Mouse (Mus musculus) small intestine, adult 2 months (tissue): Measurements from ENCODE around the gene Cfap161. TPM values are rescaled to one million over a fixed set of nuclear protein-coding genes. Genes with fewer than 3 reads are reported as not detected.

Experiments
- H3K27ac ChIP-seq: fragments of 200-500 bp; 2 replicates; pipeline ENCODE4 v1.5.1; 2012; ENCODE audit warnings: low read depth, low read length, control low read depth, inconsistent platforms; ENCODE audit not compliant: insufficient read depth
- H3K27me3 ChIP-seq: fragments of 200-500 bp; 2 replicates; pipeline ENCODE4 v1.6.1; 2012; ENCODE audit warnings: mild to moderate bottlenecking, moderate library complexity, low read length, inconsistent platforms; ENCODE audit not compliant: control insufficient read depth, insufficient read depth
- H3K36me3 ChIP-seq: fragments of 200-500 bp; 2 replicates; pipeline ENCODE4 v1.6.1; 2012; ENCODE audit warnings: mild to moderate bottlenecking, low read length, control low read depth, inconsistent platforms; ENCODE audit not compliant: control insufficient read depth, insufficient read depth
- H3K4me1 ChIP-seq: fragments of 200-500 bp; 2 replicates; pipeline ENCODE4 v1.6.1; 2012; ENCODE audit warnings: low read length, inconsistent platforms, mixed read lengths; ENCODE audit not compliant: control insufficient read depth, insufficient read depth, insufficient read length
- H3K4me3 ChIP-seq: fragments of 200-500 bp; 2 replicates; pipeline ENCODE4 v1.5.1; 2012; ENCODE audit warnings: low read depth, mild to moderate bottlenecking, control low read depth, inconsistent platforms, low read length, moderate library complexity
- CTCF ChIP-seq: fragments of 200-500 bp; IDR thresholded peaks from 2 replicates; pipeline ENCODE4 v1.5.1; 2012; ENCODE audit warnings: low read depth, mild to moderate bottlenecking, control low read depth, inconsistent platforms, low read length, moderate library complexity, mixed read lengths; ENCODE audit not compliant: insufficient replicate concordance, insufficient read length; ENCODE audit errors: extremely low read depth
- POLR2A ChIP-seq: fragments of 200-500 bp; IDR thresholded peaks from 2 replicates; pipeline ENCODE4 v1.6.1; 2012; ENCODE audit warnings: low read depth, mild to moderate bottlenecking, control low read depth, inconsistent platforms, low read length, moderate library complexity
- WGBS: fragments of 180-500 bp; shearing (Covaris S2); methylation state at CpG from one replicate; pipeline ENCODE4 v1.1.7; 2018; 5-methylcytosine and 5-hydroxymethylcytosine counted together
- polyA plus RNA-seq: library from polyadenylated mRNA; depleted of rRNA; stranded (reverse); fragments of >200 nt; gene quantifications from 2 replicates; pipeline ENCODE4 v1.2.3, GENCODE M21; 2012; rRNA removed

The Cfap161 gene
- polyA plus RNA-seq, 1 experiment = not detected

DNA sequence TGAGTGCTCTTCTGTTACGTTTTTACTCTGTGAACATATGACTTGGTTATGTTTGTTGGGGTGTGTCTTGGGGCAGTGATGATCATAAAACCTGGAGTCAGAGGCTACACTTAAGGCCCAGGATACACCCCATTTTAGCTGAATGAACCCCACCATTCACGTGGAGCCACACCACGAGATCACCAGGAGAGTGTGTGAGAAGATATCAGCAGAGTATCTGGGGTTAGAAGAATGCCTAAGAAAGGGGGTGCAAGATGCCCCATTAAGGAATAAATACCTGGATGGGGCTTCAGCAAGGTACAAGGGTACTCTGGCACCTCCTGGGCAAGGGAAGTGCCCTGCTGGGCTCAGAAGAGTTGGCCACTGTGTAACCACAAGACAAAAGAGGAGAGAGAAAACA, 60.4 kb downstream of the Cfap161 start:
- WGBS = 58% methylated on average over 3 of the region's 3 CpGs
- Histone ChIP-seq H3K4me3 (no peak overlapping the region), H3K36me3 (no peaks in the 10 kb centered on the region)

DNA sequence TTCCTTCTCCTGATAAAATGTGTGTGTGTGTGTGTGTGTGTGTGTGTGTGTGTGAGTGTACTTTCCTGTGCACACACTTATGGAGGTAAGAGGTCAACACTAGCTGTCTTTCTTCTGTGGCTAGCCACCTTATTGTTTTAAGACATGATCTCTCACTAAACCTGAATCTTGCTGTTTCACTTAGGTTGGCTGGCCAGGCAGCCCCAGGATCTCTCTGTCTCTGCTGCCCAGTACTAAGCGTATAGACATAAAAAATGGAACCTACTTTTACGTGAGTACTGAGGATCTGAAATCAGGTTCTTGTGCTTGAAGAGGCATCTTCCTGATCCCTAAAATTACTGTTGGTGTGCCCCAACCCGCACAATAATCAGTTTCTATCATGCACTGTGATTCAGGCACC, 61.9 kb downstream of the Cfap161 start:
- H3K27me3 ChIP-seq = no peaks in the 10 kb centered on the region
- no peaks in the 10 kb centered on the region for H3K4me1 ChIP-seq
- 88% methylated on average over 3 of the region's 3 CpGs for WGBS
- TF ChIP-seq CTCF = no peak
- no peak for TF ChIP-seq POLR2A
- no peak overlapping the region for H3K27ac ChIP-seq
- H3K4me3 ChIP-seq = no peak overlapping the region
- no peaks in the 10 kb centered on the region for H3K36me3 ChIP-seq

More for the DNA sequence above, 60.4 kb downstream of the Cfap161 start:
- Histone ChIP-seq H3K27ac (no peak overlapping the region), H3K27me3 (no peaks in the 10 kb centered on the region), H3K4me1 (no peaks in the 10 kb centered on the region)
- TF ChIP-seq POLR2A (no peak), CTCF (no peak)

DNA sequence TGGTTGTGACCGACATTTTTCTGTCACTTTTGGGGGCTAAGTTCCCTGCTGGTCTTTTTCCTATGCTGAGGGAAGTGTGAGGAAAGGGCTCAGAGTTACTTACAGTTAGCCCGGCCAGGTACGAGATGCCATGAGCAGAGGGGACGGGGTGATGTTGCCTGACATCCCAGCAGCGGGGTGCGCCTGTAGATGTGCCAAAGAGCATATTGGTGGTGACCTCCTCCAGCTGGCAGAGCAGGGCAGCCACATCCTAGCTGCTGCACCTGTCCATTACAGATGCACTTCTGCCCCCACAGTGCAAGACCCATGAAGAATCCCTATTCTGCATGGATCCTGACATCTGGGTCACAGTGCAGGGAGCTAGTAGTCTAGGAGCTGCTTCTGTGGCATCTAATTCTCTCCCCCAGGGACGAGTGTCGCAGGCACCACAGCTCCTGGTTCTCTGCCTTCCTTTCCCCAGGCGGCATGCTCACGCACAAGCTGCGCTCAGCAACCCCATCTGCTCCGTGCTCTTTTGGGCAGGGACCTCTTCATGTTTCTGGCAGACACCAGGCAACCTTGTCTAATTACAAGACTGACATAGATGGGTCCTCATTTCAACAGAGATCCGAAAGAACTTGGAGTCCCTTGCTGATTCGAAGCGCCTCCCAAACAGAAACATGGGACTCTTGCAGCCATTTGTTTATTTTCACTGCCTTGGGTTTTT, 62.6 kb downstream of the Cfap161 start:
- H3K4me1 ChIP-seq = no peaks in the 10 kb centered on the region
- 84% methylated on average over 15 of the region's 15 CpGs for WGBS
- no peak overlapping the region for H3K27ac ChIP-seq
- H3K4me3 ChIP-seq = no peak overlapping the region
- TF ChIP-seq POLR2A (no peak), CTCF (no peak)
- H3K27me3 ChIP-seq = no peaks in the 10 kb centered on the region
- no peaks in the 10 kb centered on the region for H3K36me3 ChIP-seq

DNA sequence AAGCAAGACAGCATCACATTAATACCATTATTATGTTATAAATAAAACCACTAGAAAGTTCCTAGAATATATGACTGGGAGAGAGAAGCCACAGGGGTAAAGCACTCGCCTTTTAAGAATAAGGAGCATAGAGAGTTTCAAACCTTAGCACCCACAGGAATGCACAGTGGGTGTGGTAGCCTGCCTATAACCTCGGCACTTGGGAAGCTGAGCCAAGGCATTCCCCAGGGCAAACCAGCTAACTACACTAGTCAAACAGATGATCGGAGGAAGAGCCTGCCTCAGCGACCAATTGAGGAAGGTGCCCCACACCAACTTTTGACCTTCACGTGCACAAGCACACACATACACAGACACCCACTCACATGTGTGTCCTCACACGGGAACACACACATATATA, 63.4 kb downstream of the Cfap161 start:
- Histone ChIP-seq H3K27ac (no peak overlapping the region), H3K27me3 (no peaks in the 10 kb centered on the region), H3K4me1 (no peaks in the 10 kb centered on the region), H3K4me3 (no peak overlapping the region), H3K36me3 (no peaks in the 10 kb centered on the region)
- TF ChIP-seq POLR2A = no peak
- no peak for TF ChIP-seq CTCF
- WGBS = 67% methylated on average over 6 of the region's 6 CpGs

DNA sequence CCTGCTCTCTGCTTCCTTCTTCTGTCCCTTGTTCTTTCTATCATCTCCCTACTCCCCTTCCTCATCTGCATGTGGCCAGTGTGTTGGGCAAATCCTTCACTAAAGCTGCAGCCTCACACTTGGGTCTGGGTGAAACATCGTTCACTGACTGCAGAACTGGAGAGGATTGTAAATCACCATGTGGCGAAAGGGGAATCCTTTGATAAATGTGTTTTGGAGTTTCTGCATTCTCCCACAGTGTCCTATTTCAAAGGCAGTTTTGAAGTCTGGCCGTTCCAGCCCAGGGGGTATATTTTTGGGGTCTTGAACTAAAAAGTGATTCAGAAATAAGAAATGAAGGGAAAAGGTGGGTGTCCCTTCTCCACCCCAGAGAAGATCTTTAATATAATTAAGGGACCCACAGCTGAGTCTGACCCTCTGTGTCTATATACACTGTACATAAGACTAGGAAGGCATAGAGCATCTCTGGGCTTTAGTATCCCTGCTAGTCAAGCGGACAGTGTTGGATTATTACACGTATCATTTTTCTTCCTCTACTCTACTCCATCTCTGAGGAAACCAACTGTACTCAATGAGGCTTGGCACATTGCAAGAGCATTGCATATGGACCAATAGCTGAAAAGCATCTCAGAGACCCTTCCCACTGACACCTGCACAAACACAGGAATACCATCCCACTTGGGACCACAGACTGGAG, 67.6 kb downstream of the Cfap161 start:
- Histone ChIP-seq H3K27ac (no peak overlapping the region), H3K36me3 (no peaks in the 10 kb centered on the region), H3K4me3 (no peak overlapping the region), H3K27me3 (no peaks in the 10 kb centered on the region), H3K4me1 (no peaks in the 10 kb centered on the region)
- no peak for TF ChIP-seq POLR2A
- TF ChIP-seq CTCF = no peak
- 80% methylated on average over 5 of the region's 5 CpGs for WGBS

DNA sequence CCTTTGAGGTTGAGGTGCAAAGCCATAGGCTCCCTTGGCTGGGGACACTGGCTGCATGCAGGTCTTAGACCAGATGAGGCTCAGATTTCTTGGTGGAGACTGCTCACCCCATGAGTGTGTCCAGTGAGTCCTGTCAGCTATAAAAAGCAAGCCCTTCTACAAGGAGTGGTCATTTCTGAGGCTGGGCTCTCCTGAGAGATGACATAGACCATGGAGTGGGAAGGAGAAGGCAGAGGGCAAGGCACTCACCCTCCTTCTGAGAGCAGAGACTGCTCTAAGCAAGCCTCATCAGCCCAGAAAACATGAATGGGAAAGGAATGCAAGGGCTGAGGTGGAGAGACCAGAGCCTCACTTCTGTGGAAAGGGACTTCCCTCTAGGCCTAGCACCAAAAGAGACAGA, 68.9 kb downstream of the Cfap161 start:
- no peak overlapping the region for H3K4me3 ChIP-seq
- no peak overlapping the region for H3K27ac ChIP-seq
- no peaks in the 10 kb centered on the region for H3K27me3 ChIP-seq
- H3K4me1 ChIP-seq = no peaks in the 10 kb centered on the region
- no peaks in the 10 kb centered on the region for H3K36me3 ChIP-seq
- TF ChIP-seq POLR2A (no peak), CTCF (no peak)

DNA sequence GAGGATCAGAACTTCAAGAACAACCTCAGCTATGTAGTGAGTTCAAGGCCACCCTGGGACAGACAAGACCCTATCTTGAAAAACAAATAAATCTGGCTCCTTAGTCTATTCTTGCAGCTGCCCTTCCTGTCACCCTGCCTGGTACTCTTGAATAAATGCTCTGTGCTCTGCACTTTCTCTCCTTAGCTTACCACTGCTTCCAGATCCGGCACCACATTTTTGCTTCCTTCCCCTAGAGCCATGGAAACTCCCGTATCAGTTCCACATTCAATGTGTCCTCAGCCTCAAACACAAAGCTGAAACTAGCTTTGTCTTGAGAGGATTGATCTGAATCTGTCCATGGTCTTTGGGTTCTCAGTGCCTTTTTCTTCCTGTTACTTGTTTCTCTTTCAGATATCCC, 70.1 kb downstream of the Cfap161 start:
- Histone ChIP-seq H3K4me1 (0 out of 2 replicates have a peak, but pooled peaks cover 2% of the 10 kb centered on the region), H3K27ac (no peak overlapping the region), H3K27me3 (no peaks in the 10 kb centered on the region), H3K36me3 (no peaks in the 10 kb centered on the region), H3K4me3 (no peak overlapping the region)
- TF ChIP-seq POLR2A = no peak
- TF ChIP-seq CTCF = no peak
- WGBS = 55% methylated on average over 2 of the region's 2 CpGs

Other genes with a start within 250 kb of the Cfap161 start
- 0.06 and 0.17 TPM in 2 replicates for gene Tmc3, start 210.0 kb downstream of the Cfap161 start, polyA plus RNA-seq
- gene Stard5, start 162.9 kb downstream of the Cfap161 start, polyA plus RNA-seq = 2.5 and 4.9 TPM in 2 replicates
- gene Il16, start 49.2 kb downstream of the Cfap161 start, polyA plus RNA-seq = 3.3 and 6.3 TPM in 2 replicates
- 62.0 and 117 TPM in 2 replicates for gene Tlnrd1, start 89.4 kb upstream of the Cfap161 start, polyA plus RNA-seq
- gene Mesd, start 89.6 kb upstream of the Cfap161 start, polyA plus RNA-seq = 2.2 and 2.4 TPM in 2 replicates